Mouse (Mus musculus): Measurements from ENCODE around the gene Flvcr2. TPM values are rescaled to one million over a fixed set of nuclear protein-coding genes. Genes with fewer than 3 reads are reported as not detected.

Flvcr2 gene
- polyA plus RNA-seq, 1 experiment from 2014 or later = 2.0 TPM

GRCm38 (mm10) chr12:85747343-85747742 is 1.0 kb downstream of the Flvcr2 start:
- DNase-seq (ENCODE audit: low spot score) (no peak), ATAC-seq (replicated peaks; ENCODE audit: low FRiP score, low TSS enrichment, low read depth) (no peak)
- H3K4me1 ChIP-seq (replicated peaks; ENCODE audit: control insufficient read depth, insufficient read depth, low read length) = peaks cover 5% of the 10 kb centered on the region; the same call in 1 of the 2 replicates
- H3K9me3 ChIP-seq (ENCODE audit: control insufficient read depth, low read length) = no peaks in the 10 kb centered on the region
- no peak overlapping the region for H3K27ac ChIP-seq (ENCODE audit: low read depth)
- H3K9ac ChIP-seq (ENCODE audit: low read length) = no peak overlapping the region
- H3K4me3 ChIP-seq (ENCODE audit: low read depth, low read length) = no peak overlapping the region
- 87% methylated on average over 10 of the region's 10 CpGs for WGBS
- H3K27me3 ChIP-seq (replicated peaks; ENCODE audit: control insufficient read depth, insufficient read depth, low read length) = no peaks in the 10 kb centered on the region
- H3K36me3 ChIP-seq (ENCODE audit: control insufficient read depth, insufficient read depth, low read length) = no peaks in the 10 kb centered on the region
- peak overlapping the region; percentile 99; the same call in 1 of the 2 replicates for H3K4me2 ChIP-seq (ENCODE audit: low read length)

- Histone ChIP-seq H3K27me3 (replicated peaks; ENCODE audit: control insufficient read depth, insufficient read depth, low read length) (no peaks in the 10 kb centered on the region), H3K4me3 (ENCODE audit: low read depth, low read length) (no peak overlapping the region), H3K9me3 (ENCODE audit: control insufficient read depth, low read length) (no peaks in the 10 kb centered on the region), H3K4me2 (ENCODE audit: low read length) (no peak overlapping the region), H3K36me3 (ENCODE audit: control insufficient read depth, insufficient read depth, low read length) (no peaks in the 10 kb centered on the region), H3K27ac (ENCODE audit: low read depth) (no peak overlapping the region), H3K4me1 (replicated peaks; ENCODE audit: control insufficient read depth, insufficient read depth, low read length) (peaks cover 5% of the 10 kb centered on the region; the same call in 1 of the 2 replicates), H3K9ac (ENCODE audit: low read length) (no peak overlapping the region)
- DNase-seq (ENCODE audit: low spot score) (no peak), ATAC-seq (replicated peaks; ENCODE audit: low FRiP score, low TSS enrichment, low read depth) (no peak)
- WGBS = 89% methylated on average over 9 of the region's 9 CpGs
Measured at GRCm38 (mm10) chr12:85749861-85750260, 3.5 kb downstream of the Flvcr2 start.

GRCm38 (mm10) chr12:85752116-85752515 is 5.8 kb downstream of the Flvcr2 start:
- Histone ChIP-seq H3K4me1 (replicated peaks; ENCODE audit: control insufficient read depth, insufficient read depth, low read length) (no peaks in the 10 kb centered on the region), H3K27me3 (replicated peaks; ENCODE audit: control insufficient read depth, insufficient read depth, low read length) (no peaks in the 10 kb centered on the region), H3K4me2 (ENCODE audit: low read length) (no peak overlapping the region), H3K27ac (ENCODE audit: low read depth) (no peak overlapping the region), H3K4me3 (ENCODE audit: low read depth, low read length) (no peak overlapping the region), H3K9me3 (ENCODE audit: control insufficient read depth, low read length) (no peaks in the 10 kb centered on the region), H3K36me3 (ENCODE audit: control insufficient read depth, insufficient read depth, low read length) (no peaks in the 10 kb centered on the region), H3K9ac (ENCODE audit: low read length) (no peak overlapping the region)
- no peak for ATAC-seq (replicated peaks; ENCODE audit: low FRiP score, low TSS enrichment, low read depth)
- WGBS = 86% methylated on average over 6 of the region's 6 CpGs
- DNase-seq (ENCODE audit: low spot score) = no peak

- no peaks in the 10 kb centered on the region for H3K9me3 ChIP-seq (ENCODE audit: control insufficient read depth, low read length)
- no peaks in the 10 kb centered on the region for H3K27me3 ChIP-seq (replicated peaks; ENCODE audit: control insufficient read depth, insufficient read depth, low read length)
- no peaks in the 10 kb centered on the region for H3K4me1 ChIP-seq (replicated peaks; ENCODE audit: control insufficient read depth, insufficient read depth, low read length)
- 52% methylated on average over 2 of the region's 2 CpGs for WGBS
- DNase-seq (ENCODE audit: low spot score) = no peak
- no peak overlapping the region for H3K9ac ChIP-seq (ENCODE audit: low read length)
- ATAC-seq (replicated peaks; ENCODE audit: low FRiP score, low TSS enrichment, low read depth) = no peak
- no peaks in the 10 kb centered on the region for H3K36me3 ChIP-seq (ENCODE audit: control insufficient read depth, insufficient read depth, low read length)
- no peak overlapping the region for H3K27ac ChIP-seq (ENCODE audit: low read depth)
- H3K4me3 ChIP-seq (ENCODE audit: low read depth, low read length) = no peak overlapping the region
- H3K4me2 ChIP-seq (ENCODE audit: low read length) = no peak overlapping the region
Measured at GRCm38 (mm10) chr12:85753223-85753622, 6.9 kb downstream of the Flvcr2 start.

- no peak for ATAC-seq (replicated peaks; ENCODE audit: low FRiP score, low TSS enrichment, low read depth)
- no peaks in the 10 kb centered on the region for H3K36me3 ChIP-seq (ENCODE audit: control insufficient read depth, insufficient read depth, low read length)
- no peak overlapping the region for H3K9ac ChIP-seq (ENCODE audit: low read length)
- 58% methylated on average over 5 of the region's 5 CpGs for WGBS
- no peak for DNase-seq (ENCODE audit: low spot score)
- H3K27me3 ChIP-seq (replicated peaks; ENCODE audit: control insufficient read depth, insufficient read depth, low read length) = no peaks in the 10 kb centered on the region
- no peak overlapping the region for H3K27ac ChIP-seq (ENCODE audit: low read depth)
- H3K9me3 ChIP-seq (ENCODE audit: control insufficient read depth, low read length) = no peaks in the 10 kb centered on the region
- H3K4me2 ChIP-seq (ENCODE audit: low read length) = no peak overlapping the region
- H3K4me1 ChIP-seq (replicated peaks; ENCODE audit: control insufficient read depth, insufficient read depth, low read length) = no peaks in the 10 kb centered on the region
- H3K4me3 ChIP-seq (ENCODE audit: low read depth, low read length) = no peak overlapping the region
Measured at GRCm38 (mm10) chr12:85754611-85755265, 8.4 kb downstream of the Flvcr2 start.

- Histone ChIP-seq H3K36me3 (ENCODE audit: control insufficient read depth, insufficient read depth, low read length) (no peaks in the 10 kb centered on the region), H3K9me3 (ENCODE audit: control insufficient read depth, low read length) (no peaks in the 10 kb centered on the region), H3K4me2 (ENCODE audit: low read length) (no peak overlapping the region), H3K4me3 (ENCODE audit: low read depth, low read length) (no peak overlapping the region), H3K27me3 (replicated peaks; ENCODE audit: control insufficient read depth, insufficient read depth, low read length) (no peaks in the 10 kb centered on the region), H3K27ac (ENCODE audit: low read depth) (no peak overlapping the region), H3K4me1 (replicated peaks; ENCODE audit: control insufficient read depth, insufficient read depth, low read length) (no peaks in the 10 kb centered on the region), H3K9ac (ENCODE audit: low read length) (no peak overlapping the region)
- DNase-seq (ENCODE audit: low spot score) = no peak
- no peak for ATAC-seq (replicated peaks; ENCODE audit: low FRiP score, low TSS enrichment, low read depth)
- 73% methylated on average over 3 of the region's 3 CpGs for WGBS
Measured at GRCm38 (mm10) chr12:85756455-85756854, 10.1 kb downstream of the Flvcr2 start.

DNA sequence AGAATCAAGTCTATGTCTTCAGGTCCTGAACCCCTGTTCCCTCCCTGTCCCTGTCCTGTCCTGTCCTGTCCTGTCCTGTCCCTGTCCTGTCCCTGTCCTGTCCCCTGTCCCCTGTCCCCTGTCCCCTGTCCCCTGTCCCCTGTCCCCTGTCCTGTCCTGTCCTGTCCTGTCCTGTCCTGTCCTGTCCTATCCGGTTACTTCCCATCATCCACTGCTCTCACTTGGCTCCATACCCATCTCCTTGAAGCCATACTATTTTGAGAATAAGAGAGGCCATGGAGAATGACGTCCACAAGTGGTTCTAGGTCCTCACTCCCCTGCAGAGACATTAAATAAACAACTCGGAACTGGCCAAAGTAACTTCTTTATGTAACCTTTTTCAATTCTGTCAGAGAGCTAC is 10.7 kb downstream of the Flvcr2 start:
- H3K9ac ChIP-seq (ENCODE audit: low read length) = no peak overlapping the region
- H3K4me1 ChIP-seq (replicated peaks; ENCODE audit: control insufficient read depth, insufficient read depth, low read length) = no peaks in the 10 kb centered on the region
- no peak overlapping the region for H3K27ac ChIP-seq (ENCODE audit: low read depth)
- 67% methylated on average over 3 of the region's 3 CpGs for WGBS
- no peak overlapping the region for H3K4me3 ChIP-seq (ENCODE audit: low read depth, low read length)
- no peaks in the 10 kb centered on the region for H3K9me3 ChIP-seq (ENCODE audit: control insufficient read depth, low read length)
- DNase-seq (ENCODE audit: low spot score) (no peak), ATAC-seq (replicated peaks; ENCODE audit: low FRiP score, low TSS enrichment, low read depth) (no peak)
- H3K4me2 ChIP-seq (ENCODE audit: low read length) = no peak overlapping the region
- no peaks in the 10 kb centered on the region for H3K27me3 ChIP-seq (replicated peaks; ENCODE audit: control insufficient read depth, insufficient read depth, low read length)
- H3K36me3 ChIP-seq (ENCODE audit: control insufficient read depth, insufficient read depth, low read length) = no peaks in the 10 kb centered on the region

DNA sequence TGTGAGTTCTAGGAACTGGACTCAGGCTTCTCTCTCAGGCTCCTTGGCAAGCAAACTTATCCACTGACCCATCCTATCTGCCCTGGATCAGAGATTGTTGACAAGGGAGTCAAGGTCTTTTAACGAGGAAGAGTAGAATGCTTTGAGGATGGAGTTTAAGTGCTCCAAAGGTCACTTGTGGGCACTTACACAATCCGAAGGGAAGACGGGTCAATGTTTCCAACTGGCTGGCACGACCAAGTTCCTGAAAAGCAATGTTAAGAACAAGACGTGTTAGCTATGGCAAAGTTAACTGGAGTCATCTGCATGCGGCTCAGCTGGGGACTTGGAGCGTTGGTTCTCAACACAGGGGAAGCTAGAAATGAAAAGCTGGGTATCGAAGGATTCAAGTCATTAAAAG is 12.4 kb downstream of the Flvcr2 start:
- no peak overlapping the region for H3K4me2 ChIP-seq (ENCODE audit: low read length)
- 78% methylated on average over 8 of the region's 8 CpGs for WGBS
- no peak overlapping the region for H3K4me3 ChIP-seq (ENCODE audit: low read depth, low read length)
- no peak overlapping the region for H3K9ac ChIP-seq (ENCODE audit: low read length)
- ATAC-seq (replicated peaks; ENCODE audit: low FRiP score, low TSS enrichment, low read depth) (no peak), DNase-seq (ENCODE audit: low spot score) (no peak)
- H3K36me3 ChIP-seq (ENCODE audit: control insufficient read depth, insufficient read depth, low read length) = no peaks in the 10 kb centered on the region
- H3K4me1 ChIP-seq (replicated peaks; ENCODE audit: control insufficient read depth, insufficient read depth, low read length) = no peaks in the 10 kb centered on the region
- H3K27ac ChIP-seq (ENCODE audit: low read depth) = no peak overlapping the region
- H3K27me3 ChIP-seq (replicated peaks; ENCODE audit: control insufficient read depth, insufficient read depth, low read length) = no peaks in the 10 kb centered on the region
- no peaks in the 10 kb centered on the region for H3K9me3 ChIP-seq (ENCODE audit: control insufficient read depth, low read length)

- Histone ChIP-seq H3K4me3 (ENCODE audit: low read depth, low read length) (no peak overlapping the region), H3K27ac (ENCODE audit: low read depth) (no peak overlapping the region), H3K27me3 (replicated peaks; ENCODE audit: control insufficient read depth, insufficient read depth, low read length) (no peaks in the 10 kb centered on the region), H3K4me1 (replicated peaks; ENCODE audit: control insufficient read depth, insufficient read depth, low read length) (no peaks in the 10 kb centered on the region), H3K36me3 (ENCODE audit: control insufficient read depth, insufficient read depth, low read length) (no peaks in the 10 kb centered on the region), H3K9ac (ENCODE audit: low read length) (no peak overlapping the region), H3K9me3 (ENCODE audit: control insufficient read depth, low read length) (no peaks in the 10 kb centered on the region), H3K4me2 (ENCODE audit: low read length) (no peak overlapping the region)
- no peak for ATAC-seq (replicated peaks; ENCODE audit: low FRiP score, low TSS enrichment, low read depth)
- 84% methylated on average over 4 of the region's 4 CpGs for WGBS
- no peak for DNase-seq (ENCODE audit: low spot score)
Measured at GRCm38 (mm10) chr12:85761471-85761870, 15.1 kb downstream of the Flvcr2 start.
